Mouse (Mus musculus) heart, adult 11 months (tissue): ENCODE measurements around the gene Spindoc.
A peak's percentile ranks its signal among the peaks of the same experiment; 100 is the strongest.
"Not testable (repeated sequence)": the region's sequence is repeated elsewhere in the genome, so short reads cannot be mapped to it uniquely, and the experiment has no call there.

ENCODE experiments used
- DNase-seq: peaks from one replicate; pipeline ENCODE4 v3.0.0; 2022

Gene Spindoc

GRCm38 (mm10) chr19:7398898-7399297, 16.1 kb upstream of the Spindoc start:
- DNase-seq: not testable (repeated sequence)

- peak; percentile 91 for DNase-seq
These were observed 14.4 kb upstream of the Spindoc start for GRCm38 (mm10) chr19:7396867-7397826.

GRCm38 (mm10) chr19:7388488-7388887, 5.7 kb upstream of the Spindoc start:
- no peak for DNase-seq

GRCm38 (mm10) chr19:7386042-7386441, 3.2 kb upstream of the Spindoc start:
- no peak for DNase-seq

- peak; percentile 98 for DNase-seq
These were observed 419 bp downstream of the Spindoc start for GRCm38 (mm10) chr19:7382248-7382902.

- DNase-seq: no peak
These were observed 917 bp downstream of the Spindoc start for GRCm38 (mm10) chr19:7381906-7382247.

- DNase-seq: no peak
These were observed 5.2 kb downstream of the Spindoc start for GRCm38 (mm10) chr19:7377639-7378038.

GRCm38 (mm10) chr19:7374491-7374890, 8.3 kb downstream of the Spindoc start:
- peak; percentile 91 for DNase-seq

- DNase-seq: not testable (repeated sequence)
These were observed 13.3 kb downstream of the Spindoc start for GRCm38 (mm10) chr19:7369469-7369868.

GRCm38 (mm10) chr19:7353636-7354035, 29.2 kb downstream of the Spindoc start:
- DNase-seq: no peak

- DNase-seq: no peak
These were observed 29.8 kb downstream of the Spindoc start for GRCm38 (mm10) chr19:7352809-7353495.

- DNase-seq: no peak
These were observed 32.8 kb downstream of the Spindoc start for GRCm38 (mm10) chr19:7349993-7350392.

GRCm38 (mm10) chr19:7345235-7345755, 37.5 kb downstream of the Spindoc start:
- DNase-seq: peak; percentile 90

- DNase-seq: no peak
These were observed 40.1 kb downstream of the Spindoc start for GRCm38 (mm10) chr19:7342646-7343045.

GRCm38 (mm10) chr19:7341512-7342397, 41.0 kb downstream of the Spindoc start, which contains the start of gene Mark2:
TSS of gene Mark2 (minus strand) at chr19:7341860.
- DNase-seq: peak; percentile 100

- DNase-seq: no peak
These were observed 41.9 kb downstream of the Spindoc start for GRCm38 (mm10) chr19:7340780-7341475.

GRCm38 (mm10) chr19:7340371-7340779, 42.4 kb downstream of the Spindoc start:
- DNase-seq: peak; percentile 95

GRCm38 (mm10) chr19:7339867-7340266, 42.9 kb downstream of the Spindoc start:
- DNase-seq: no peak

GRCm38 (mm10) chr19:7339026-7339425, 43.8 kb downstream of the Spindoc start:
- peak; percentile 92 for DNase-seq

GRCm38 (mm10) chr19:7337781-7338342, 44.9 kb downstream of the Spindoc start:
- no peak for DNase-seq

- DNase-seq: no peak
These were observed 47.1 kb downstream of the Spindoc start for GRCm38 (mm10) chr19:7335656-7336055.
